Mouse (Mus musculus) CD4-positive, CD25-positive, alpha-beta regulatory T cell, adult 2 months (primary cell): Measurements from ENCODE around the gene Pex6.

Experiments used
- DNase-seq: peaks from one replicate; pipeline ENCODE4 v3.0.0-alpha.2; 2012; ENCODE audit warnings: low read depth, low spot score

The Pex6 gene

DNA sequence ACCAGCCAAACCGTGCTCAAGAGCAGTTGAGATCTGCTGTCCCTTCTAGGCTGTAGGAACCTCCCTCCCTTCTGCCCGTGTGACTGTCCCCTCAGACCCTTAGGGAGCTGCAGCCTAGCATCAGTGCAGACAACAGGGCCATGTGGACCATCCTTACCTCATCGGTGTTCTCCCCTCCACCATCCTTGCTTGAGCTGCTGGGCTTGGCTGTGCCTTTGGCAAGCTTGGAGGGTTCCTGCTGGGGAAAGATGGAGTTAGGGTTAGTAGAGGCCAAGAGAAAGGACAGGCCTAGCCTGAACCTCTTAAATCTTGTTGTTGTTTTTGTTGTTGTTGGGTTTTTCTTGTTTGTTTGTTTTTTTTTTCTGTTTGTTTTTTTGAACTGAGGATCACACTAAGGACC is 11.4 kb upstream of the Pex6 start:
- DNase-seq, result no peak

DNA sequence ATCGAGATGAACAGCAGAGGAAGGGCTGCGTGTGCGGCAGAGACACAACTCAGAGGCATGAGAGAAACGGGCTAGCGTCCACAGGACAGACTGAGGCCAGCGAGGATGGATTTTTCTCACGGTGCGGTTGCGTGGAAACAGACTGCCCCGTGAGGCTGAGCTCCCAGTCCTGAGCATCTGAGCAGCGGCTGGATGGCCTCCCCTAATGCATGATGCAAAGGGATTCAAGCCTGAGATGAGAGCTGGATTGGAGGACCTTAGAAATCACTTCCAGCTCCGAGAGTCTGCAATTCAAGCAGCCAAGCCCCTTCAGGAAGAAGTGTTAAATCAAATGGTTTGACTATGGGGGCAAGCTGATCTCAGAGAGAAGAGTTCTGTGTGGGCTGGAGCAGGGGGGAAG is 9.8 kb upstream of the Pex6 start:
- no peak for DNase-seq

DNA sequence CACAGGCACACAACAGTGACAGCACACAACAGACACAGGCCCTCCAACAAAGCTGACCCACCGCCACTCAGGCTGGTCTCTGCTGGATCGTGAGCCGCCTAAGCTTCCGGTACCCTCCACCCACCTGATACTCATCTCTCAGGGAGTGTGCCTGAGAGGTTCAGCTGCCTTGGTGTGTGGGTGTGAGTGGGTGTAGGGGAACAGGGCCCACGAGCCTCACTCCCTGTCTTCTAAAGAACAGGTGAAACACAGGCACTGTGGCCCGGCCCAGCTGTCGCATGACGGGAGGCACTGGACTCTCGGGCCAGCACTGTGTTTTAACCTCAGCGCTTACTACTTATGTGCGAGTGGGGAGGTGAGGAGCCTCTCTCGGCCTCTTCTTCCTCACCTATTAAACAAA is 9.2 kb upstream of the Pex6 start:
- peak; percentile 38 for DNase-seq

GRCm38 (mm10) chr17:46702506-46702905 is 8.8 kb upstream of the Pex6 start:
- no peak for DNase-seq

DNA sequence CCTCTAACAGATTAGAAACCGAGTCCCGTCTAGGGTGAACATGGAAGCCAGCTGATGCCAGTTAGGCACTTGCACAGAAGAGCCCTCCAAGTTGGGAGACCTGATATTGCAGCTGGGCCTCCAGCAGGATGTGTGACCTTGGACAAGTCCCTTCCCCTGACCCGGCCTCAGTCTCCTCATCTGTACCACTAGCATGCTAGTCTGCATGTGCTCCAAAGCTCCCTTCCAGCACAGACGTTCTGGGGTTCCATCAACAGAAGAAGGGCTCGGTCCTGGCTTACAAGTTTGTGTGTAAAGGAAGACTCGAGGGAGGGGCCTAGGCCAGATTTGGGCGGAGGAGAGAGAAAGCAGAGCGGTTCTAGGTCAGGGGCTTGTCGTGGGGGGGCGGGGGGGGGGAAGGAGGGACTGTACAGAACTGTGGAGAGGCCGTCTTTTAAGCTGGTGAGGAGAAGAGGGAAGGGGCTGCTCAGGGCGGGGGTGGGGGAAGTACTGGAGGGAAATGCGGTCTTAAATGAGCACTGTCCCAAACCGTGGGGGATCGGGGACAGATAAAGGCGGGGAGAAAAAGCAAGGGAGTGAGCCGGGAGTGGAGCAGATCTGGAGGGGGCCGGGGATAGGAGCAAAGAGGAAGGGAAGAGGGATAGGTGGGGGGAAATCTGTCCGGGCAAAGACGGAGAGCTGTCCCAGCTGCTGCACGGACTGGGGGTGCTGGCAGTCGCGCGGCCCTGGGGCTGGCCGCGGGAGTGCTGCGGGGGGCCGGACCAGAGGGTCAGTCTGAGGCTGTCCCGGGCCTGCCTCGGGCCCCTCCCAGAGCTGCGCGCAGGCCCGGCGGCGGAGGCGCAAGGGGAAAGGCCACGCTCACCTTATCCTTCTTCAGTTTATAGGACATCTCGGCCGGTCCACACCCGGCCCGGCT is 7.0 kb upstream of the Pex6 start:
- peak; percentile 48 for DNase-seq

GRCm38 (mm10) chr17:46704887-46705835 is 6.1 kb upstream of the Pex6 start, which contains the start of gene Ppp2r5d:
TSS of gene Ppp2r5d (minus strand) at chr17:46705111.
- peak; percentile 97 for DNase-seq

- DNase-seq, result no peak
Measured at GRCm38 (mm10) chr17:46706375-46707089, 4.7 kb upstream of the Pex6 start.

- peak; percentile 33 for DNase-seq
Measured at GRCm38 (mm10) chr17:46711612-46712271, 479 bp downstream of the Pex6 start.

GRCm38 (mm10) chr17:46712442-46712841 is 1.2 kb downstream of the Pex6 start:
- peak; percentile 44 for DNase-seq

- no peak for DNase-seq
Measured at GRCm38 (mm10) chr17:46713849-46714248, 2.6 kb downstream of the Pex6 start.

DNA sequence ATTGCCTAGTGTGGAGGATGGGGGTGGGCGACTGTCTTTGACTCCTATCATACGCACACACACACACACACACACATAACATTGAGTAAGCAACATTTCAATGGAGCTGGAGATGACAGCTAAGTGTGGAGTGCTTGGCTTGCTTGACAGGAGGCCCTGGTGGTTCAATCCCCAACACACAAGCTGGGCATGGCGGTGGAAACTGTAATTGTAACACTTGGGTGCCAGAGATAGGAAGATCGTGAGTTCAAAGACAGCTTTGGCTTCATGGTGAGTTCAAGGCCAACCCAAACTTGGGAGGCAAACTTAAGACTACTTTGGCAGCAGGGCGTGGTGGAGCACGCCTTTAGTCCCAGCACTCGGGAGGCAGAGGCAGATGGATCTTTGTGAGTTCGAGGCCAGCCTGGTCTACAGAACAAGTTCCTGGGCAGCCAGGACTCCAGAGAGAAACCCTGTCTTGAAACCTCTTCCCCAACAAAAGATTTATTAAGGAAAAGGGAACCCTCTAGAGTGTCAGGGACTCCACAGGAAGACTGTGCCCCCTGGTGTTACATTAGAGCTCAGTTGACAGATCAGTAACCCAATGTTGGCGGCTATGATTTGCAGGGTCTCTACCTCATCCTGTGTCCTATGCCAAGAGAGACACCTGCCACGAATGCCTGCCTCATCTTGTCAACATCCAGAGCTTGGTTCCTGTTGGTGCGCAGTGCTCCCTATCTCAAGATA is 3.7 kb downstream of the Pex6 start:
- DNase-seq, result no peak

GRCm38 (mm10) chr17:46721077-46721476 is 9.8 kb downstream of the Pex6 start:
- DNase-seq, result no peak

GRCm38 (mm10) chr17:46724477-46725084 is 13.3 kb downstream of the Pex6 start:
- no peak for DNase-seq

GRCm38 (mm10) chr17:46725273-46725672 is 14.0 kb downstream of the Pex6 start:
- peak; percentile 75 for DNase-seq

- DNase-seq, result no peak
Measured at GRCm38 (mm10) chr17:46725731-46726645, 14.7 kb downstream of the Pex6 start.

- no peak for DNase-seq
Measured at GRCm38 (mm10) chr17:46727271-46727670, 16.0 kb downstream of the Pex6 start.

GRCm38 (mm10) chr17:46728021-46728420 is 16.8 kb downstream of the Pex6 start:
- no peak for DNase-seq

- DNase-seq, result no peak
Measured at GRCm38 (mm10) chr17:46728496-46728895, 17.2 kb downstream of the Pex6 start.

GRCm38 (mm10) chr17:46728904-46729318 is 17.6 kb downstream of the Pex6 start, which contains the start of gene Gnmt:
TSS of gene Gnmt (minus strand) at chr17:46729168.
- no peak for DNase-seq
